Mouse (Mus musculus): ENCODE data around the gene Brox.

Brox gene

DNA sequence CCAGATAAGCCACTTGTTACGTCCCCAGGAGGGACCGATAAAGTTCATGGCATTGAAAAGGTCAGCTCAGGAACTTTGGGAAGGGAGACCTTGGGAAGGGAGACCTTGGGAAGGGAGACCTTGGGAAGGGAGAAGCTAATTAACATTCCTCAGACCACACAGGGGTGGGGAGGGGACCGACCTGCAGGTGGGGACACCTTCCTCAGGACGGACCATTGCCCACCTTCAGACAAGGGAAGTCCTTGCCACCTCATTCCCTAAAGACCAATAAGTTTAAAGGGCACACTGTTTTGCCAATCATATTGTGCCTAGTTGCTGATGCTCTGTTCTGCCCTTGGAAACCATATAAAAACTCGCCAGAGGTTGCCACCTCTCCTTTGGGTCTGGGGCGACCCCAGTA, 29.4 kb downstream of the Brox start:
- DNase-seq: no peak

DNA sequence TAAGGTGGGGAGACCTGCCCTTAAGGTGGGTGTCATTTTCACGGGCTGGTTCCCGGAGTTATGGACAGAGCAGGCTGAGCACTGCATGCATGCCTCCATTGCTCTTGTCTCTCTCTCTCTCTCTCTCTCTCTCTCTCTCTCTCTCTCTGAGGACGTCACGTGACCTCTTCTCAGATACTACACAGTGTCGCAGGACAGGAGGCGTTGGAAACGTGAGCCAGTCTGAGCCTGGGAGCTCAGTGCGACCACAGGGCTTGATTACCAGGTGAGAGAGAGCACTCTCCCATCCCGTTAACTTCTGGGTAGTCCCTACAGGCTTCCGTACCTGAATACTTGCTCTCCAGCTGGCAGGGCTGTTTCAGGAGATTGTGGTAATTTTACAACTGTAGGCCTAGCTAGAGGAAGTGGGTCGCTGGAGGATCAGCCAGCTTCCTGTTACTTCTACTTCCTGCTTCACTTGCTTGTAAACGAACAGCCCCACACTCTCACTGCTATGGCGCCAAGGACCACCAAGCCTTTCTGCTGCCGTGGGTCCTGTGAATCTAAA, 31.1 kb downstream of the Brox start:
- no peak for DNase-seq

DNA sequence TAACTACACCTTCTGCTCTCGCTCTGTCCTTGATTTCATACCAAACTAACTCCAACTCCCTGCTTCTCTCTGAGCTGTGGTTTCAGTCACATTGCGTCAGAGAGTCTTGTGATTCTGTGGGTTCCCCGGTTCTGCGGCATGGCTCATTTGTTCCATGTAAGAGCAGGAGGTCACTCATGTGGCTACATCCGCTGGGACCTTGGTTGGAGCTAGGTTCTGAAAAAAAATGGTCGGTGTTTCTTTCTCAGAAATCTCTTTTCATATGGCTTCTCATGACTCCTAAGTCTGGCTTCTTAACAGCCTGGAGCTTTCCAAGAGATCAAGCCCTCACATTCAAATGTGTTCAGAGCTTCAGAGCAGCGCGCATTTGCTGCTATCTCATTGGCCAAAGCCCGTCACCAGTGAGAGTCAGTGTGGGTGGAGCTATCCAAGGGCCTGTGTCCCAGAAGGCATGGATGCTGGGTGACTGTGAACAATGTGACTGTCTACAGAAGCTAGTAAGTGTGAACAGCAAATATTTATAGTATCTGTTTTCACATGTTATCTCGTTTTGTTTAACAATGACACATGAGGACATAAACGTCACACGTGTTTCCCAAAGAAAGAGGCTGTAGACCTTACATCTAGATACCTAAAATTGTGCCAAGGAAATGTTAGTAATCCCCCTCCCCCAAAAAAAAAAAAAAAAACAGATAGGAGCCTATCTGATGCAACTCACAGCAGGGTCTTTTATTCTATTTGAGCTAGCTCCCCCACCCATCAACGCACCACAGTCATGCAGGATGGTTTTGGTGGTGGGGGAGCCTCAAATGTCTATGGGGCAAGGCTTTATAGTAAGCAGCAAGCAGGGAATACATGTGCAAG, 32.7 kb downstream of the Brox start:
- no peak for DNase-seq

DNA sequence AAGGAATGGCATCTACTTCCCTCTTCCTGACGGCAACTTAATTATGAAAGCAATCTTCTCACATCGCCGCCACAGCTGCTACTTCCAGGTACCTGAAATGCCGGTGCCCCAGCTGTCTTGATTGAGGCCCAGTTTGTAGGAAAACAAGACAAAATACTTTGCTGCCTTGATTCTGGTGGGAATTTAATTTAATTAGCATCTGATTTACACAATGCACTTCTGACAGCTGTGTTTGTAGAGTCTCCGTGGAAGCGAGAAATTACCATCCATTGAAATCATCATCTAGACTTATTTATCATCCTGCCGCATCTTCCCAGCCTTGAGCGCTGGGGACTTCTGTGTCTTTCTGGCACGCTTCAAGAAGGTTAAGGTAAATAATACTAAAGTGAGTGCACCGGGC, 44.5 kb downstream of the Brox start:
- no peak for DNase-seq

DNA sequence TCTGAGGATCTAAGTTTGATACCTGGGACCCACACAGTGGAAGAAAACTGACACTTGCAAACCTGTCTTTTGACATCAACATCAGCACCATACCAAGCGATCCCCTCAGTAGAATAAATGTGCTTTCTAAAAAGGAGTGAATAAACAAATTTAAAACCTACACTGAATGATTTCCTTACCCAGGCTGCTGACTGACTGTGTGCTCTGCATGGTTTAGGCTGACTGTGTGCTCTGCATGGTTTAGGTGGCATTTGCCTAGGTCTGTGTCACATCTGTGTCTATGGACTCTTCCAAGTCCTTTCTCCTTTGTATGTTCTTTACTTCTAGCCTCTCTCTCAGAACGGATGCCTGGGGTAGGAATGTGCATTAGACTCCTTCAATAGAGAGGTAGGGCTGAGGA, 45.3 kb downstream of the Brox start:
- DNase-seq: no peak

DNA sequence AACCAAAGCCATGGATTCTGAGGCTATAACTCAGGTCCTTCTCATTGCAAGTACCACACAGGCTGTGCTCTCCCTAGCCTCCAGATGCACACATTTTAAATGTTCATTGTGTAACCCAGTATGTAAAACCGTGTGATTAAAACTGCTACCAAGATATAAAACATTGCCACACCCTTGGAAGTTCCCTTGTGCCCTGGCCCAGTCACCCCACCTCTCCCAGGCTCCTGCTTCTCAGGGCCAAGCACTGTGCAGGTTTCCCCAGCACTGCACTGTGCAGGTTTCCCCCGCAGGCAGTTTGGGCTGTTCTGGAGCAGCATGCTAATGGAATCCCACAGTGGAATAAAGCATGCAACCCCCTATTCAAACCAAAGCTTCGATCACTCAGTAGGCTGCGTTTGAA, 46.5 kb downstream of the Brox start:
- no peak for DNase-seq

DNA sequence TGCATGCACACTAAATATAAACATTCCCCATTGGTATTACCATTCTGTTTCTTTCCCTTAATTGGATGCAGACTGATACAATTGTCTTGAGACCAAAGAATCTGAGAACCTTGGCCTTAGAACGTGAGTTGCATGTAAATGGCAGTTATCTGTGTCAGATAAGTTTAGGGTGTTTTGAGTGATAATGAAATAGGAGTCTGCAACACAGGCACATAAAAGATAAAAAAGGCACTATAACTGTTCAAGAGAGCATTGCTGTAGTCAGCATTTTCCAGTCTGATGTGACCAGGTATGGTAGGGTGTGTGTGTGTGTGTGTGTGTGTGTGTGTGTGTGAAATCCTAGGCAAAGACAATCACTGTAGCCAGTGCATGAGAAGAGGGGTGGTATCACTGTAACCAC, 48.9 kb downstream of the Brox start:
- DNase-seq: no peak

DNA sequence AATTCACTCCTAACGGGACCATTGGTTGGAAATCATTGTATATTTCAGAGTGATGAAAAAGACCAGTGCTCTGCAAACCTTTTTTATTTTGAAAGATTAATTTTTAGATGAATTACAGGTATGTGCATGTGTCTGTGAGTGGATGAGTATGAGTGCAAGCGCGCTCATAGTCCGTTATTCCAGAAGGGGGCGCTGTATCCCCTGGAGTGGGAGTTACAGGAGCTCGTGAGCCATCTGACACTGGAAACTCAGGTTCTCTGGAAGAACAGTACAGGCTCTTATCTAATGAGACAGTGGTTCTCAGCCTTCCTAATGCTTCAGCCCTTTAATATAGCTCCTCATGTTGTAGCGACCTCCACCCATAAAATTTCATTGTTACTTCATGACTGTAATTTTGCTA, 53.8 kb downstream of the Brox start:
- DNase-seq: no peak

DNA sequence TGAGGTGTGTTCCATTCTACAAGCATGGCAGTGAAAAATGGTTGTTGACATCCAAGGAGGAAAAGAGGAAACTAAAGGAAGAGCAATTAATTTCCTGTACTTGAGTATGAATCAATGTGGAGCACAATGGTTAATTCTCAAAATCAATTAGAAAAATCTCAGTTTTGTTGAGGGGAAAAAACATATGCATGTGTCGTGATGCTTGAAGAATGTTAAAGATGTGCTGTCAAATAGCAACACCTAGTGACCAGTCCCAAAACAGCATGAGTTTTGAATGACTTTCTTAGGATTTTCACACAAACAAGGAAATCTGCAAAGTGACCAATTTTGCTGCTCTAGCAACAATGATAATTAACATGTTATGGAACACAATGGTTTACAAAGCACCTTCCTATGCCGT, 59.2 kb downstream of the Brox start:
- DNase-seq: no peak

DNA sequence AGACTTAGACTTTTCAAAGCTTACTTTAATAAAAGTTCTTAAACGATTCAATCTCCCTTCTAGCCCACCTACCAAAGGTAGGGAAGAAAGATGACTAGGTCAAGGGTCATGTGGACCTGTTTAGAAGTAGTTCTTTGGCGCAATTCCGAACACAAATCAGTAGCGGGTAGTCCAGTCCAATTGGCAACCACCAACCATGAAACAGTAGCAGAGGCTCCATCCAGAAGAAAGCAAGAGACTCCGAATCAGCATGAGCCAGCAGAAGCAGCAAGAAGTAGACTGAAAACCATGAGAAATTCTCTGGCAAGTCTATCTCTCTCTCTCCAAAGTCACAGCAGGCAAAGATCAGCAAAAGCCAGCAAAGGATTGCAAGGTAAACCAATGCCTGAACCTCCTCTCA, 60.6 kb downstream of the Brox start:
- DNase-seq: no peak

DNA sequence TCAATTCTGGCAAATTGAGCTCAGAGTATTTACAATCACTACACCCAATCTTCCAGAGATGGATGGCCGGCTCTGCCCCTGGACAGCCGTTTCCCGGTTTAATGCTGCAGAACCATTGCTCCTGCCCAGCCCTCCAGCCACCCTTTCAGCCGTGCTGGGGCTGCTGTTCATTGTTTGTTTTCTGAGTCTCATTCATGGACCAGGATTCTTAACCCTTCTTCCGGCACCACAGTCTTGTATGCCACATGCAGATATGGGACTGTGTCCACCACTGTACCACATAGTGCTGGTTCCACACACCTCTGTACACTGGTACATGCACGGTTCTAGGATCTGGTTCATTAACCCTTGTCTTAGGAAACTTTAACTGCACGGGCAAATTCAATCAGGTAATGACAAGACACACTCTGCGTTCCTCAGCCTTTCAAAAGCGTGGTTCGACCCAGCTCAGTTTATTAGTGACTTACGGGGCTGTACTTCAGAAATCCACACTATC, 63.3 kb downstream of the Brox start:
- DNase-seq: no peak

DNA sequence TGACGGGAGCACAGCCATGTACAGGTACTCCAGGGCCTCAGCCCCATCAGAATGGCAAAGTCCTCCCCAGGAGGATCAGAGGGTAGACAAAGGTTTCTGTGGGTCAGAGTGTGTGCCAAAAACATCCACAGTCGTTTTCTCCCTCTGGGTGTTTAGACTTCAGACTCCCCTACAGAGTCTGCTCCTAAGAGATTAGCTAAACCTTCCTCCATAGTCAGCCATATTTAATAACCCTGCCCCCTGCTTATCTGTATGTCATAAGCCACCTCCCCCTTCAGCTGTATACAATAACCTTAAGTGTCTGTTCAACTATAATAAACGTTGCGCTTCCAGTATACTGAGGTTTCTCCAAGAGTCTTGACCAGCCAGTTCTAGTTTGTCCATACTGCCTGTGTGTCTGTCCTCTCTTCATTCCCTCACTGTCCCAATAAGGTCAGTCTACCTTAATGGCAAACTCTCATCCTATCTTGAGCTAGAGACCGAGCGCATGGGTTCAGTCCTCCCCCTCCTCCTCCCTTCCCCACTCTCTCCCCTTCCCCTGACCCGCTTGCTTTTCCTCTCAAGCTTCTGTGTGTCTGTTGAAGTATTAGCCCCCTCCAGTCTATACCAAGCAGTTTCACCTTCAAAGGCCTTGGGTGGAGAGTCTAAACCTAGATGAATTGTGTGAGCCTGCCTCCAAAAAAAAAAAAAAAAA, 63.9 kb downstream of the Brox start:
- no peak for DNase-seq

DNA sequence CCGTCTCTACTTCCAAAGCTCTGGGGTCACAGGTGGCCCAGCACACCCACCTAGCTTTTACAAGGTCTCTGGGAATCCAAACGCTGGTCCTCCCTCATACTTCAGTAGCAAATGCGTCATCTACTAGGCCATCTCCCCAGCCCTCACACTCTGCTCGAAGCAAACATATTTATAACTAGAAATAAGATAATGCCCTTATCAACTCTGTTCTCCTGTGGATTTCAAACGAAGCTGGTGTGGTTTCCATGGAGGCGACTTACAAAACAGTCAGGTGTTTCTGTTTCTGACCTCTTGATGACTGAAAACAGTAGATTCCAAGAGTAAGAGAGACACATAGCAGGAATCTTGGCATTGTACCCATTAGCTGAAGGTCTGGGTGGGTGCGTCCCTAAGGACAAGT, 69.6 kb downstream of the Brox start:
- DNase-seq: no peak
